Mouse (Mus musculus) embryo, embryonic 10 days (tissue): ENCODE data around the gene Pelp1.
A peak's percentile ranks its signal among the peaks of the same experiment; 100 is the strongest.
"Not testable (repeated sequence)": the region's sequence is repeated elsewhere in the genome, so short reads cannot be mapped to it uniquely, and the experiment has no call there.

Source experiments
- DNase-seq: peaks from one replicate; pipeline ENCODE4 v3.0.0-alpha.2; 2015; ENCODE audit warnings: low spot score

Pelp1 gene

DNA sequence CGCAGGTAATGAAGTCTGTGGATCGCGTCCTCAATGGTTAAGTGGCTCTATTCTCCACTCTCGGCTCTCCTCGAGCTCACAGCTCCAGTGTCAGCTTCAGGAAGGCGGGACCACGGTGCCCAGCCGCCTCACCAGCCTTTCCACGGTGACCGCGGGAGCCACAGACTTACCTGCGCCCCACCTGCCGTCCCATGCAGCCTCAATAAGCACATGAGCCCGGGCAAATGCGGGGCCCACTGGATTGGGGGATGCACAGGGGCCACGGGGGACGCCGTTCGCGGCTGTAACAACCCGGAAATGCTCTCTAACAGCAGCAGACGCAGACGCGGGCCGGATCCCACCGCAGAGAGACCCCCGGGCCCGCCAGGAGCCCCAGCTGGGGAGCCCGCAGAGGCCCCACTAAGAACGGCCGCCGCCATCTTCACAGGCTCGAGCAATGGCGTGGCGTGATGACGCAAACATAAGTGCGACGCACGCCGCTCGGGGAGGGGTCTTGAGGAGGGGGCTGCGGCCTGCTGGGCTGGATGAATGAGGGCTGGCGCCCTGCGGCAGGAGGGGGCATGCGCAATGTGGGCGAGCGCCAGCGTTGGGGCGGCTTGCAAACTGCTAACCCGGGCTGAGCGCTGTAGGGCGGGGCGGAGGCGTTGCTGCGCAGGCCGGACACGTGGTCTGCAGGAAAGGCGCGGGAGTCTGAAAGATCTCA is at the start of gene Pelp1:
TSS of gene Pelp1 (minus strand) at position 438 of the 703 bp plus-strand sequence.
- peak; percentile 100 for DNase-seq

DNA sequence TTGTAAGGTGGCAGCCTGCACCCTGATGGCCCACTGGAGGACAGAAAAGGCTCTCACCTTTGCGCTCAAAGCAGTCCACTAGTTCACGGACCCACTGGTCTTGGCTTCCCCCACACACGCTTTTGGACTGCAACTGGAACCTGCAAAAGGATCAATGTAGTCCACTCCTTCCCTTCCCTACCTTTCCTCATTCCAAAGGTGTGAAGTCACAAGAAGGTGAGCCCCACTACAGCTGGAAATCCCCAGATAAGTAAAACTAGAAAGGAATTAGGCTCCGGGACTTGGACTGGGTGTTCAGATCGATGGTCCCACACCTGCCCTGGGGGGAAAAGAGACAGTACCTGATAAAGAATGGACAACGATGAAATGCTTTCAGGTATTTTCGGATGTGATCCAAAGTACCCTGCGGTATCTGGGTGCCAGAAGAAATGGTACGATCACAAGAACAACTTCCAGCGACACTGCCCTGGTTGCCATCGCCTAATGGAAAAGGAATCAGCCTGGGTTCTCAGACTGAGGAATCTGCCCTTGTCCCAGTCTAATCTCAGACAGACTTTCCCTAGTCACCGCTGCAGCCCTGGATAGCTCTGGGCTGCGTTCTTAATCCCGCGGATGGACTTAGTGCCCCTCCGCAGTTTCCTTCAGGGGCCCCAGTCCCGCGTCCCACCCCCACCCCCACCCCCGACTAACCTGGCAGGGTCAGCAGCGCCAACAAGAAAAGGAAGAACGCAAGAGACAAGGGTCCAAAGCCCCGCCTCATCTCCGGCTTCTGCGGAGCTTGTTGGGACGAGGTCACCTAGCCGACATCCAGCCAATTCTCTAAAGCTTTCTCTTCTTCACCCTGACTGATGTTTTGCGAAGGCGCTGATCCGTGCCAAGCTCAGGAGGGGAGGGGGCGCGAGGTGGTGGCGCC is 49.1 kb upstream of the Pelp1 start, which contains the start of gene Zmynd15:
TSS of gene Zmynd15 (plus strand) at position 746 of the 913 bp plus-strand sequence.
- peak; percentile 11 for DNase-seq

DNA sequence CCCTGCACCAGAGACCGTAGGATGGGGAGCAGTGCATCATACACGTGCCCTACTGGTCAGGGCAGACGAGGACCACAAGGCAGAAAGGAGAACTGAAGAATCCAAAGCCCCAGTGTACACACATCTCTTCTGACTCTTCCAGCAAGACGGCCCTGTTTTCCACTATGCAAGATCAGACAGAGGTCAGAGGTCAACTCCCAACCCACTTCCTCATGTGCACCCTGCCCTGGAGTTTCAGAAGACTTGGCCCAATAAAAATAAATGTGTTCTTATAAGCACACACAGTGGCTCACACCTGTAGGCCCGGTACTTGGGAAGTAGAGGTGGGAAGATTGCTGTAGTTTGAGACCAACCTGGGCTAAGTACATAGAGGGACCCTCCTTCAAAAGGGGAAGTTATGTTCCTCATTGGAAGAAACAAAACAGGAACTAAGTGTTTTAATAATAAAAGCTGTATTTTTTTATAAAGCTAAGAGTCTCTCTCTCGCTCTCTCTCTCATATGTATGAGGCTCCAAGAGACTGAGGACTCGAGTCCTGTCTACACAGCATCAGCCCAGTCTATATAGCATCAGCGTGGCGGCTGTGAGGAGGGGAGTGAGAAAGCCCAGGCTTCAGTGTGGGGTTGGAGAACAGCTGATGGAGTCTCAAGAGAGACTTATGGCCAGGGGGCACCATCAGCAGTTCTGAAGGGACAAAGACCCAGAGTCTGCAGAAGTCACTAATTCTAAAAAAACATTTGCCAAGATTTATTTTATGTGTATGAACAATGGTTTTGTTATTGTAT is 43.6 kb upstream of the Pelp1 start:
- DNase-seq: no peak

GRCm38 (mm10) chr11:70451797-70452498 is 42.1 kb upstream of the Pelp1 start, which contains the start of gene Med11:
TSS of gene Med11 (plus strand) at chr11:70451919.
- peak; percentile 99 for DNase-seq

- no peak for DNase-seq
These were observed 41.1 kb upstream of the Pelp1 start for GRCm38 (mm10) chr11:70450926-70451325.

GRCm38 (mm10) chr11:70447373-70447772 is 37.5 kb upstream of the Pelp1 start:
- DNase-seq: no peak

DNA sequence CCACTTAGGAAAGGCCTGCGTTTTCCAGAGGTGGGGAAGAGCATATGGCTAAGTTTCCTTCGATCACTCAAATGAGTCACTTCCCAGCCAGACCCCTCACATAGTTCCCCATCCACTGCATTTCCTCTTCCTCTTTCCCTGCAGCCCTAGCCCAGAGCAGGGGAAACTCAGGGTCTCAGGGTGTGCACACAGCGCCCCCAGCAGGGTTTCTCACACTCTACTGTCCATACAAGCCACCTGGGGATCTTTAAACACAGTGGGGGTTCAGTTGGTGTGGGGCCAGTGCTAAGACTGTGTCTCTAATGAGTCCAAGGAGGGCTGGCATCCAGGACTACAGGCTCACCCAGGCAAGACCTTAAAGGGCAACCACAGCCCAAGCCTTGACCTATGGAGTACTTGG is 36.9 kb upstream of the Pelp1 start:
- DNase-seq: no peak

GRCm38 (mm10) chr11:70444667-70445066 is 34.8 kb upstream of the Pelp1 start:
- DNase-seq: no peak

GRCm38 (mm10) chr11:70443964-70444363 is 34.1 kb upstream of the Pelp1 start:
- no peak for DNase-seq

DNA sequence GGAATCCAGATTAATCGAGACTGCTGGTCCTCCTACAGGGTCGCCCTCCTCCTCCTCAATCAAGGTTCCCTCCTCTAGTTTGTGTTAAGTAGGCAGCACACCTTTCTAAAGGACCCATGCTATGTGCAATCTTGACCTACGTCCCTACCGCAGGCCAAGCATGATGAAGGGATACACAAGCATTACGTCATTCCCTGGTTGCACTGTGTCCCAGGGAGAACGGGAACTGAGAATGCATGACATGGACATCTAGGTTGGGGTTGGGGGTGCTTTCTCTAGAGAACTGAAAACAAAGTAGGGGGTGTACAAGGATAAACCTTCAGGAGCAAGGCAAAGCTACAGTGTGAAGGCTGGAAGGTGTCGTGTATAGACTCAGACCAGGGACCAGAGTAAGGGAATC is 32.1 kb upstream of the Pelp1 start:
- DNase-seq: no peak

- no peak for DNase-seq
These were observed 30.8 kb upstream of the Pelp1 start for GRCm38 (mm10) chr11:70440637-70441036.

DNA sequence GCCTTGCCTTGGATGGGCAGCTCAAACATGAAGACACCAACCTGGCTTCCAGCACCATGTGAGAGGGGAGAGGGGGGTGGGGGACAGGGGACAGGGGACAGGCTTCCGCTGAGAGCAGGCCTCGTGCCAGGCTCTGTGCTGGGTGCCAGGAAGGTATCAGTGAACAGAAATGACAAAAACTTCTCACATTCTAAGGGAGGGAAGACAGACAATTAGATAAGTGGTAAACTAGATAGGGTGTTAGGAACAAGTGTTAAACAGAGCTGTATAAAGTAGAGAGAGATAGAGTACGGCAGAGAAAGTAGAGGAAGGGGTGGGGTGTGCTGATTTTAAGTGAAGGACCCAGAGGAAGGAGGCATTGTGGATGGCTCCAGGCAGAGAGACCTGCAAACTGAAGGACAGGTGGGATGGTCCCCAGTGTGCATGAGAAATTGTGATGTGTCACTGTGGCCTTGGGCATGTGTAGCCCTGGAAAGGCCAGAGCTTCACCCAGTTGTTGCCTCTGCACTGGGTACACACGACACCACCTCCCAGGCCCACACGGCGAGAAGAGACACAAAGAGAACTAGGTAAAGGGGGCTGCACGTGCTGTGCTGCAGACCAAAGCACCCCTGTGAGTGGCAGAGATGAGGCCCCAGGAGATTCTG is 29.0 kb upstream of the Pelp1 start:
- DNase-seq: no peak

DNA sequence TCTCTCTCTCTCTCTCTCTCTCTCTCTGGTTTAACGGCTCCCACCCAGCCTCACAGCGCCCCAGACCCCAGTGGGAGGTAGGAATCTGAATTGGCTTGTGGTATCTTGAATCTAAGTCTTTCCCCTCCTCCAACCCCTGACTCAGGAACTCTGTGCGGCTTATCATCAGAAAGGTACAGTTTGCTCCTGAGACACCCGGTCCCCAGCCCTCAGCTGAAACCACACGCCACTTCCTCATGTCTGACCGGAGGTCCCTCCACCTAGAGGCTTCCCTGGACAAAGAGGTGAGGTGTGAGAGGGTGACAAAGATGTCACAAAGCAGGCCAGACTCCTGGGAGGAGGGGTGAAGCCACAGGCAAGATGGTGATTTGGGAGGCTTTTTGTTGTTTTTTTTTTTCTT is 27.6 kb upstream of the Pelp1 start:
- DNase-seq: no peak

- DNase-seq: no peak
These were observed 25.6 kb upstream of the Pelp1 start for GRCm38 (mm10) chr11:70435476-70435875.

GRCm38 (mm10) chr11:70433951-70434350 is 24.1 kb upstream of the Pelp1 start:
- no peak for DNase-seq

DNA sequence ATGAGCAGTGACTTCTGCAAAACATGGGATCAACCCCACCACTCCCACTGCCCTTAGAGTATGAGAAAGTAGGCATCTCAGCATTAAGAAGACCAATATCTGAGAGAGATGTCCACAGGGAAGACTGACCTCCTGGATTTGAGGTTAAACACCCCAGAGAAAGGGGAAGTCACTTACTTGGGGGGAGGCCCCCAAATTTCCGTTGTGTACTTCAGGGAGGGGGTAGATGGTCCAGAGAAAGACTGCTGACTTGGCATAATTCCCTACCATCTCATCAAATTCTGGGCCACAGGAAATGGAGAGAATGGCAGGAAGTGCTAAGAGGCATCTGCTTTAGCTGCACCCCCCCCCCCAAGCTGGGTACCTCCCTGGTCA is 23.7 kb upstream of the Pelp1 start:
- DNase-seq: no peak

DNA sequence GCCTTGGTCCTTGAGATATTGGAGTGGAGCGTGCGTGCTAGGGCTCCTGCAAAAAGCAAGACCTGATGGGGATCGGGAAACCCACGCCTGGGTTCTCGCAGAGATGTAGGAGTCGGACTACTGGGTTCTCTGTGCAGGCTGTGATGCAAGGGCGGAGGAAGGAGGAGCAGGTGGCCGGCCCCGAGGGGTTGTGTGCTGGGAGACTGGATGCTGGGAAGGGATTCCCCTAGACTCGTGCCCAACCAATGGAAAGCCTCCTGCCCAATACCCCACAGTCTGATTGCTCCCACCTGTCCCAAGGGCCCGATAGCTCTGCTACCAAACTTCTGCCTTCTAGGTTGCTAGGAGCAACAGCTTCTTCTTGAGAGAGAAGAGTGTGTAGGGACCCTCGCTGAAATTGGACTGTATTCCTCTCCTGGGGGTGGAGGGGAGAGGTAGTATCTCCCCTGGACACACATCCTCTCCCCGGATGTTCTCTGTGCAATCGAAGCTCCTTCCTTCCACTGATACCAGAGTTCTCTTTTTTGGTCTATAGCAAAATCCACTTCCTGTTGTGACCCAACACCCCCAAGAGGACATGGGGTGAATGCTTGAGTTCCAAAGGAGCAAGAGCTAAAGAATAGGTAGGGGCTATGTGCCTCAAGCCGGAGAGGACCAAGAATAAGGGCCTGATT is 23.2 kb upstream of the Pelp1 start:
- DNase-seq: peak; percentile 43

GRCm38 (mm10) chr11:70432048-70432894 is 22.4 kb upstream of the Pelp1 start, which contains the start of gene Arrb2:
TSS of gene Arrb2 (plus strand) at chr11:70432635.
- DNase-seq: peak; percentile 99

DNA sequence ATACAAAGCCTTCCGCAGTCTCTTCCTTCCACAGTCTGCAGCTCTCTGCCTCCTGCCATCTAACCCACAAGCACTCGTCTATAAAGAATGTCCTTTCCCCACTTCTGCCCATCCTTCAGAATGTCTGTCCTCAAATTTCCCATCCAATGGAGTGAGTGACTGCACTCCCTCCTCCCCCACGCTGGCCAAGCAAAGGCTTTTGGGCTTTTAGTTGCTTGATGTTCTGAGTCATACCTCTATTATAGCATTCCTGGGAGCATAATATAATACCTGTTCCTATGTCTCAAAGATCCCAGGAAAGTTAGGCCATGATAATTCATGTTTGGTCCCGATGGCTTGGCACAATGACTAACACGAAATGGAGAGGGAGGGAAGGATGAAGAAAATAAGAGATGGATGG is 21.7 kb upstream of the Pelp1 start:
- DNase-seq: no peak

- not testable (repeated sequence) for DNase-seq
These were observed 16.8 kb upstream of the Pelp1 start for GRCm38 (mm10) chr11:70426598-70426997.
